Mouse (Mus musculus) lung, postnatal 0 days (tissue): ENCODE data around the gene Thsd7b. TPM values are rescaled to one million over a fixed set of nuclear protein-coding genes. Genes with fewer than 3 reads are reported as not detected.

Source experiments
- ATAC-seq: fragments of 200-750 bp; cut with Nextera tagmentation; 2 replicates; pipeline ENCODE4 v1.8.0; 2017; ENCODE audit warnings: moderate library complexity
- DNase-seq: peaks from one replicate; pipeline ENCODE4 v3.0.0-alpha.2; 2016; ENCODE audit warnings: low spot score
- H3K27ac ChIP-seq: fragments of 300-500 bp; sonication (generic); 2 replicates; pipeline ENCODE4 v1.5.1; 2014; ENCODE audit warnings: antibody characterized with exemption, mild to moderate bottlenecking, low read length, mixed read lengths
- H3K27me3 ChIP-seq: fragments of 300-500 bp; sonication (generic); replicated peaks from 2 replicates; pipeline ENCODE4 v1.6.1; 2014; ENCODE audit warnings: low read length, mixed read lengths; ENCODE audit not compliant: insufficient read depth
- H3K36me3 ChIP-seq: fragments of 300-500 bp; sonication (generic); 2 replicates; pipeline ENCODE4 v1.6.1; 2014; ENCODE audit warnings: low read length, mixed read lengths; ENCODE audit not compliant: insufficient read depth
- H3K4me1 ChIP-seq: fragments of 300-500 bp; sonication (generic); 2 replicates; pipeline ENCODE4 v1.6.1; 2014; ENCODE audit warnings: antibody characterized with exemption, low read depth, low read length, mixed read lengths; ENCODE audit not compliant: insufficient read depth
- H3K4me2 ChIP-seq: fragments of 300-500 bp; sonication (generic); replicated peaks from 2 replicates; pipeline ENCODE4 v1.6.1; 2014; ENCODE audit warnings: low read depth, mild to moderate bottlenecking, low read length, moderate library complexity, mixed read lengths
- H3K4me3 ChIP-seq: fragments of 300-500 bp; sonication (generic); 2 replicates; pipeline ENCODE4 v1.5.1; 2014; ENCODE audit warnings: low read depth, low read length
- H3K9ac ChIP-seq: fragments of 300-500 bp; sonication (generic); replicated peaks from 2 replicates; pipeline ENCODE4 v1.6.1; 2014; ENCODE audit warnings: low read depth, mild to moderate bottlenecking
- H3K9me3 ChIP-seq: fragments of 300-500 bp; sonication (generic); 2 replicates; pipeline ENCODE4 v1.6.1; 2016; ENCODE audit warnings: low read length, mixed read lengths
- CTCF ChIP-seq: IDR thresholded peaks from 2 replicates; pipeline ENCODE4 v1.5.1; 2016; ENCODE audit warnings: antibody characterized with exemption, mild to moderate bottlenecking
- EP300 ChIP-seq: IDR thresholded peaks from 2 replicates; pipeline ENCODE4 v1.6.1; 2016; ENCODE audit warnings: antibody characterized with exemption, mild to moderate bottlenecking, control low read depth
- WGBS: fragments of 180-500 bp; shearing (Covaris S2); extraction: QIAGEN DNeasy Blood & Tissue Kit; methylation state at CpG from one replicate; pipeline ENCODE4 v1.1.7; 2014; 5-methylcytosine and 5-hydroxymethylcytosine counted together
- polyA plus RNA-seq: library from polyadenylated mRNA; unstranded; fragments of >200 nt; fragmentation: Nextera tagmentation; extraction: Ambion mirVana; gene quantifications from 2 replicates; pipeline ENCODE4 v1.2.1, GENCODE M21; 2015

Thsd7b gene
- polyA plus RNA-seq, 1 experiment from 2014 or later = 0.10 TPM

- no peaks in the 10 kb centered on the region for H3K4me1 ChIP-seq
- TF ChIP-seq EP300 (no peak), CTCF (no peak)
- H3K27ac ChIP-seq = no peak overlapping the region
- no peak overlapping the region for H3K9ac ChIP-seq
- no peaks in the 10 kb centered on the region for H3K36me3 ChIP-seq
- H3K9me3 ChIP-seq = no peaks in the 10 kb centered on the region
- H3K4me3 ChIP-seq = no peak overlapping the region
- no peak for DNase-seq
- ATAC-seq = no peak
- no peaks in the 10 kb centered on the region for H3K27me3 ChIP-seq
- H3K4me2 ChIP-seq = no peak overlapping the region
Measured at GRCm38 (mm10) chr1:130055012-130055411, 781.9 kb downstream of the Thsd7b start.

DNA sequence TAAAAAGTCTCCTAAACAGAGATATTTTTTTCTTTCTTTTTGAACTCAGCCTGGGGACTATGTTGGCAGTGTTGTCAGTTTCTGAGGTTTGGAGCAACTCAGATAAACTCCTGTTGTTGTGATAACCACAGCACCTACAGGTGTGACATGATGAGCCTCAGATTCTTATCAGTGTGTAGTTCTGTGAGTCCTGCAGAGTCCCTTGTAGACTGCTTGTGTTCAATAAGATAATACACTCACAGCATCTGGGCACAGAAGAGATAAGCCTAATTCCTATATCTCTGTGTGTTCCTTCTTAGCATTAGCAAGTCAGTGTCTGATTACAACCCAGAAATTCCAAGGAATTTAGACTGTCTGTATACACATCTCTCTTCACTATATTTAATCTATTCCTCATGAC, 789.0 kb downstream of the Thsd7b start:
- no peak for DNase-seq
- no peak overlapping the region for H3K9ac ChIP-seq
- H3K4me3 ChIP-seq = no peak overlapping the region
- no peaks in the 10 kb centered on the region for H3K27me3 ChIP-seq
- H3K36me3 ChIP-seq = no peaks in the 10 kb centered on the region
- H3K4me2 ChIP-seq = no peak overlapping the region
- no peak for TF ChIP-seq EP300
- TF ChIP-seq CTCF = no peak
- no peak overlapping the region for H3K27ac ChIP-seq
- ATAC-seq = no peak
- H3K9me3 ChIP-seq = no peaks in the 10 kb centered on the region
- H3K4me1 ChIP-seq = no peaks in the 10 kb centered on the region

DNA sequence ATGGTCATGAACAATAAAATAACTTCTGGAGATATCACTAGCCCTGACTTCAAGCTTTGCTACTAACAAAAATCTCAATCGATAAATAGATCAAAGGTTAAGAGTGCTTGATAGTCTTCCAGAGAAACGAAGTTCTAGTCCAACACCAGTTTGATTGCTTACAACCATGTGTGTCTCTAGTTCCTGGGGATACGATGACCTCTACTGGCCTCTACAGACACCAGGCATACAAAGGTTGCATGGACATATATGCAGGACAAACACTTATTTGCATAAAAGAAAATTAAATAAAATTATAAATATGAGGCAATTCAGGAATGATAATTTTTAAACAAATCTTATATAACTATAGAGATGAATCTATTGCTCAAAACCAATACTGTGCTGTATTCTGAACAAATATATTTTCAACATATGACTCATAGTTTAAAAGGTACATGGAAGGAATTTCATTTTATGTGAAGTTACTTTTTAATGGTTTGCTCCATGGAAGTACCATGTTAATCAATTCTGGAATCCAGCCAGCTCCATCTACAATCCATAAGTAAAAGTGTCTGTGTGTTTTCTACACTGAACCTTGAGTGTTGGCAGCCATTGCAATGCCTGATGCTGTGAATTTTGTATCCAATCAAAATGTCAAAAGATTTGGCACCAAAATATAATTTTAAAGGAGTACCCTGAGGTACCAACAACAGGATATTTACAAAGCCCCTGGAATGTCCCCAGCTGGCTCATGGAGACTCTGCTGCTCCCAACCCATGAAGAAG, 793.3 kb downstream of the Thsd7b start:
- WGBS = 75% methylated on average over 3 of the region's 3 CpGs
- no peaks in the 10 kb centered on the region for H3K27me3 ChIP-seq

GRCm38 (mm10) chr1:130083788-130084187, 810.7 kb downstream of the Thsd7b start:
- DNase-seq = no peak
- no peak overlapping the region for H3K27ac ChIP-seq
- no peak overlapping the region for H3K9ac ChIP-seq
- no peak for ATAC-seq
- H3K4me3 ChIP-seq = no peak overlapping the region
- WGBS = 68% methylated on average over 2 of the region's 2 CpGs
- H3K4me2 ChIP-seq = no peak overlapping the region
- TF ChIP-seq CTCF (no peak), EP300 (no peak)
- no peaks in the 10 kb centered on the region for H3K27me3 ChIP-seq
- H3K4me1 ChIP-seq = no peaks in the 10 kb centered on the region
- H3K9me3 ChIP-seq = no peaks in the 10 kb centered on the region
- no peaks in the 10 kb centered on the region for H3K36me3 ChIP-seq

More for the DNA sequence above, 793.3 kb downstream of the Thsd7b start:
- DNase-seq (no peak), ATAC-seq (no peak)
- Histone ChIP-seq H3K4me3 (no peak overlapping the region), H3K4me2 (no peak overlapping the region), H3K9ac (no peak overlapping the region), H3K36me3 (no peaks in the 10 kb centered on the region), H3K9me3 (no peaks in the 10 kb centered on the region), H3K4me1 (no peaks in the 10 kb centered on the region), H3K27ac (no peak overlapping the region)
- TF ChIP-seq EP300 (no peak), CTCF (0 out of 2 replicates have a peak, but pooled peaks have one; percentile 6)

- ATAC-seq = no peak
- 52% methylated on average over 3 of the region's 3 CpGs for WGBS
Measured at GRCm38 (mm10) chr1:130085207-130085606, 812.1 kb downstream of the Thsd7b start.

GRCm38 (mm10) chr1:130085910-130086309, 812.8 kb downstream of the Thsd7b start:
- Histone ChIP-seq H3K27ac (no peak overlapping the region), H3K9me3 (no peaks in the 10 kb centered on the region), H3K4me2 (no peak overlapping the region), H3K36me3 (no peaks in the 10 kb centered on the region), H3K27me3 (no peaks in the 10 kb centered on the region), H3K9ac (no peak overlapping the region), H3K4me3 (no peak overlapping the region), H3K4me1 (no peaks in the 10 kb centered on the region)
- DNase-seq (peak; percentile 21), ATAC-seq (no peak)
- no peak for TF ChIP-seq CTCF
- no peak for TF ChIP-seq EP300
- WGBS = 63% methylated on average over 2 of the region's 2 CpGs

More at GRCm38 (mm10) chr1:130085207-130085606, 812.1 kb downstream of the Thsd7b start:
- Histone ChIP-seq H3K4me2 (no peak overlapping the region), H3K4me3 (no peak overlapping the region), H3K4me1 (no peaks in the 10 kb centered on the region), H3K27ac (no peak overlapping the region), H3K9ac (no peak overlapping the region), H3K9me3 (no peaks in the 10 kb centered on the region), H3K27me3 (no peaks in the 10 kb centered on the region), H3K36me3 (no peaks in the 10 kb centered on the region)
- no peak for DNase-seq
- TF ChIP-seq CTCF (no peak), EP300 (no peak)
